Mouse (Mus musculus) G1E-ER4 (cell line): ENCODE data around the gene Hdc. TPM values are rescaled to one million over a fixed set of nuclear protein-coding genes. Genes with fewer than 3 reads are reported as not detected.

ENCODE experiments used
- GATA1 ChIP-seq: IDR thresholded peaks from one replicate; pipeline ENCODE4 v1.8.0; 2012; ENCODE audit warnings: low read length, inconsistent platforms
- polyA plus RNA-seq: library from polyadenylated mRNA; stranded (reverse); fragments of >175 nt; gene quantifications from 2 replicates; pipeline ENCODE4 v1.2.3, GENCODE M21; 2012

Gene Hdc
- polyA plus RNA-seq, 1 experiment, result 3.1 TPM

DNA sequence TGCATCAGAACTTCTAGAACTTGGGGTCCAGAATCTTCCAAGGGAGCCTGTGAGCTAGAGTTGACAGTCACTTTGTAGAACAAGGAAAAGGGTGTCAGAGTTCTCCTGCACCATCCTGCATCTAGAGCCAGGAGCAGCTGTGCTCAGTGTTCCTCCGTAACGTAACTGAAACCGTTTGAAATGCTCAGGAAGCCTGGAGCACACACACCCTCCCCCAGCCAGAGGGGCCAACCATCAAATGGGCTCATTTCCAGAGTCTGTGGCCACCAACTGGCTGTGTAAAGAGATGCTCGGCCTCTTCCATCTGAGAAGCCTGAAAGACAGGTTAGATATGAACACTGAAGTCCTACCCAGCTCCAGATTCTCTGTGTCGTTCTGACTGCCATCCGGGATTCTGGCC lies 35.1 kb downstream of the Hdc start:
- no peak for TF ChIP-seq GATA1

DNA sequence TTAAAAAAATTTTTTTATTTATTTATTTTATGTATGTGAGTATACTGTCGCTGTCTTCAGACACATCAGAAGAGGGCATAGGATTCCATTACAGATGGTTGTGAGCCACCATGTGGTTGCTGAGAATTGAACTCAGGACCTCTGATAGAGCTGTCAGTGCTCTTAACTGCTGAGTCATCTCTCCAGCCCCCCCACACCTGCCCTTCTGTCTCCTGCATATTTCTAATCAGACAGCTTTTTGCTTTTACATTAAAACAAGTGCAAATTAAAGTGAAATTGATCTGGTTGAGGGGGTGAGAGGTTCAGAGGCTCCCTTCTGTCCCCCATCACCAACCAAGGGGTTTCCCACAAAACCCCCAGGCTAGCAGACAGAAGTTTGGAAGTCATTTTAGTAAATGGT lies 39.8 kb downstream of the Hdc start:
- no peak for TF ChIP-seq GATA1

DNA sequence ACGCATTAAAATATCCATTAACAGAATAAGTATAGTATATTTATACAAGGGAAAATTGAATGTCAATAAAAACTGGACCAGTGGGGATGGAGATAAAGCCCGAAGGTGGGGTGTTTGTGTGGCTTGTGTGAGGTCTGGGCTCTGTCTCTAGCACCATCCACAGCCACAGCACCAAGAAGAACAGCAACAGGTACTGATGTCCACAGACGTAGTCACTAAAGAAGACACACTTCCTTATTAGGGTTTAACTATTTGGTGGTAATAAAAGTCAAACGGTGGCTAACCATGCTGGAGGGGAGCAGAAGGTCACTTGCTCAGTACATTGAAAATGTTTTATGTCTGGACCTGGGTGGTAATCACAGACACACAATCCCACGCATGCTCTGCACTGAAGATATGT lies 41.7 kb downstream of the Hdc start:
- no peak for TF ChIP-seq GATA1

DNA sequence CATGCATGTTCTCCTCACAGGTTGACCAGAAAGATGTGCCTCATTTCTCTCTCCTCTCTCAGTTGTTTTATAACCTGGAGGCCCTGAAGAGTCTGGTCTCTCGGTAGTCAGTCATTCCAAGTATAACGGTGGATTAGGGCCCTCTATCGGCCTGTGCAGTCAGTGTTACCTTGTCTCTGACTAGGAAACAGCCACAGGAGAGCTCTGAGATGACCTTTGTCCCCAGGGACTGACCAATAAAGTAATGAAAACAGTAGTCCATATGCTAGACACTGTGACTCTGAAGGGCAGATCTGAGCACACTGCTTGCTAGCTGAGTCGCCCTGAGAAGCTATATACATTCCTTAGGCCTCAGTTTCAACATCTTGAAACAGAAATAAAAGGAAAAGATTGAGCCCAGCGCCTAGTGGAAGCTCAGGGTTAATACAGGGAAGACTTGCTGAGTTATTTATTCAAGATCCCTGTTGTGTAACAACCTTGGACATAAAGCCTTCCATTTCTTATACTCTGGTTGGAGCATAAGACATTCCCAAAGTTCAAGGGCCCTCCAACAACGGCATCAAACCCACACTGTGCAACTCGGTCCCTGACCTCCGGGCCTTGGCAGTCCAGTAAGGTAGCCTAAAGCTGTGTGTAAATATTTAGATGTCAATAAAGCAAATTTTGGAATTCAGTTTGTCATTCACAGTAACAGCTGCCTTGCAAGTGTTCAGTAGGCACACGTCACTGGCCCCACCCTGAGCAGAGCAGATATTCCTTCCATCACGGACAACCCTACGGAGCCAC lies 43.5 kb downstream of the Hdc start:
- TF ChIP-seq GATA1, result no peak

DNA sequence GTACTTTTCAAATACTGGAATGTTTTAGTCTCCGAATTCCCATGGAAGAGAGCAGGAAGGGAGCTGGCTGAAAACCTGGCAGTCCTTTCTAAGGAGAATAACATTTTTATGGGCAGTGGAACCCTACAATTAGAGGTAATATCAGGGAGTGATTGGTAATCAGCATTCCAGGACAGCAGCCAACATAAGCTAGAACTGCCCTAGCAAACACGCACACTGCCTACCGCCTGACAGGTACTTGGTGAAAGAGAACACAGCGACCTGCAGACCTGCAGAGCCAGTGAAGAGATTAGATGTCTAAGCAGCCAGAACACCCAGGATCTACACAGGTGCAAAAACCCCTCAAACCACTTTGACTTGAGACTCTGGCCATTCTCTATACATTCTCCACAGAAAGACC lies 46.4 kb downstream of the Hdc start:
- TF ChIP-seq GATA1, result no peak

DNA sequence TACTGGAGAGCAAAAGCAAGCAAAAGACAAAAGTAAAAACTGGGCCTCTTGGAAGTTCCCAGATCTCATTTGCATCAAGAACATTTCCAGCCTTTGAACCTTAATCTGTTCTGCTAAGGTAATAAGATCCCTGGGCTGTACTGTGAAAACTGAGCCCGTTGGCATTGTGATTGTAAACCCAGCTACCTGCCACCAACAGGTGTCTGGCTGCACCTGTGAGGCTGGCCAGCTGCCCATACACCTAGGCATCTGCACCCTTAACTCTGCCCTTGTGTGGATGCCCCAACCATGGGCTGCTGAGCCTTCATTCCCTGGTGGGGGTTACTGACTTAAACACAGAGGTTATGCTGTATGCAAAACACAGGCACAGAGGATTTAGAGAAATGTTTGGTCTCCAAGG lies 46.9 kb downstream of the Hdc start:
- TF ChIP-seq GATA1, result no peak

DNA sequence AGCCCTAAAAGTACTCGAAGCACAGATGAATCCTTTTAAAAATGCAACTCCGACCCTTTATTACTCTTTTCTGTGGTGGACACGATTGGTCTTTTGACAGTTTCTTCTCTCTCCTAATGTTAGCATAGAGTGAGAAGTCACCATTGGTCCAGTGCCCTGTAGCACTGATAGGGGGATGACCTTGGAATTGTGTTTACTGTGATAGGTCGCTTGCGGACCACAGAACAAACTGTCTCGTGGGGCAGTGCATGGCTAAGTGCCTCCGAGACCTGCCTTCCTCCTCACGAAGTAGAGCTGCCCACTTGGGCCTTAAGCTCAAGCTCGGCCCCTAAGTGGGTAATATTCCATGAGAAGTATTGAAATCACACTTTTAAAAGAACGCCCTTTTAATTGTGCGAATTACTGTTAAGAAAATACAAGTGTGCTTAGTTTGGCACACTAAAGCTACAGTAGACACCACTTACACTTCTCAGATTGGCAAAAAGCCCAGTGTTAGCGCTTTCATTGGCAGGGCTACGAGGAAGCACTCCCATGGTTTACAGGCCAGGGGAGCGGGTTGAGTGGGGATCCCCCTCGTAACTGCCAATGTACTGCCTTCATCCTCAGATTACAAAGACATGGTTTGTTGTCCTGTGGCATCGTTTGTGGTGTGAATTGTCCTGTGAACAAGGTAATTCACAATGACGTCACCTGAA lies 55.5 kb downstream of the Hdc start:
- TF ChIP-seq GATA1, result no peak

DNA sequence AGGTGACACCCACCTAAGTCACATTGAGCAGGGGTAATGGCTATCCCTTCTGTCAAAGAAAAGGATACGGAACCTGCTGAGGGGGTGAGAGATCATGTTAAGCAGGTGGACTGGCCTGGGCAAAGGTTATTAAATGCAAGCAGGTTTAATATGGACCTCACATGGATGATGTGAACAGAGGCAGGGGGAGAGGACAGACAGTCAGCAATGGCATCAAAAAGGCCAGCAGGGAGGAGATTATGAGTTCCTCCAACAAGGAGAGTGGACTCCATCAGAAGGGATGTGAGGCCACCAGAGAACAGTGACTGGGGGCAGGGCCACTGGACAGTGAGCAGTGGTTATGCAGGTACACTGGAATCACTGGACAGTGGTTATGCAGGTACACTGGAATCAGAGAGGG lies 59.0 kb downstream of the Hdc start:
- no peak for TF ChIP-seq GATA1

DNA sequence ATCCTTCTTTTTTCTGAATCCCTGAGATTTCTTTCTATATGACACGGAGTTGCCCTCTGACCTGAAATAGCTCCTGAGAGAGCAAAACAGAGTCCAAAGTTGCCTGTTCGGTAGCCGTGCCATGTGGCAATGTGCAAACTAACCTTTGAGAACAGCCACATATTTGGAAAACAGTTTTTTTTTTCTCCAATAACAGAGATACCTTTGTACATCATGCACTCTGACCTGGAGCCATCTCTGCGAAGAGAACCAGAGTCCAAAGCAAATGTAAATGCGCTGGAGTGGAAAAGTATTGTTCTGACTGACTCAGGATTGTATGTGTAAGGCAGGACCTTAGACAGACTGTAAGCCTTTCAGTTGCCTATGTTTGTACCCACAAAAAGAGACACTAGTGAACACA lies 63.6 kb downstream of the Hdc start:
- TF ChIP-seq GATA1, result no peak

DNA sequence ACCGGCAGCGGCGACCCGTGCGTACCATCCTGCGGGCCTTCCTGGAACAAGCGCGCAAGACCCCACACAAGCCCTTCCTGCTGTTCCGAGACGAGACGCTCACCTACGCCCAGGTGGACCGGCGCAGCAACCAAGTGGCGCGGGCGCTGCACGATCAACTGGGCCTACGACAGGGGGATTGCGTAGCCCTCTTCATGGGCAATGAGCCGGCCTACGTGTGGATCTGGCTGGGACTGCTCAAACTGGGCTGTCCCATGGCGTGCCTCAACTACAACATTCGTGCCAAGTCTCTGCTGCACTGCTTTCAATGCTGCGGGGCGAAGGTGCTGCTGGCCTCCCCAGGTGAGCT lies 65.8 kb downstream of the Hdc start:
- no peak for TF ChIP-seq GATA1

DNA sequence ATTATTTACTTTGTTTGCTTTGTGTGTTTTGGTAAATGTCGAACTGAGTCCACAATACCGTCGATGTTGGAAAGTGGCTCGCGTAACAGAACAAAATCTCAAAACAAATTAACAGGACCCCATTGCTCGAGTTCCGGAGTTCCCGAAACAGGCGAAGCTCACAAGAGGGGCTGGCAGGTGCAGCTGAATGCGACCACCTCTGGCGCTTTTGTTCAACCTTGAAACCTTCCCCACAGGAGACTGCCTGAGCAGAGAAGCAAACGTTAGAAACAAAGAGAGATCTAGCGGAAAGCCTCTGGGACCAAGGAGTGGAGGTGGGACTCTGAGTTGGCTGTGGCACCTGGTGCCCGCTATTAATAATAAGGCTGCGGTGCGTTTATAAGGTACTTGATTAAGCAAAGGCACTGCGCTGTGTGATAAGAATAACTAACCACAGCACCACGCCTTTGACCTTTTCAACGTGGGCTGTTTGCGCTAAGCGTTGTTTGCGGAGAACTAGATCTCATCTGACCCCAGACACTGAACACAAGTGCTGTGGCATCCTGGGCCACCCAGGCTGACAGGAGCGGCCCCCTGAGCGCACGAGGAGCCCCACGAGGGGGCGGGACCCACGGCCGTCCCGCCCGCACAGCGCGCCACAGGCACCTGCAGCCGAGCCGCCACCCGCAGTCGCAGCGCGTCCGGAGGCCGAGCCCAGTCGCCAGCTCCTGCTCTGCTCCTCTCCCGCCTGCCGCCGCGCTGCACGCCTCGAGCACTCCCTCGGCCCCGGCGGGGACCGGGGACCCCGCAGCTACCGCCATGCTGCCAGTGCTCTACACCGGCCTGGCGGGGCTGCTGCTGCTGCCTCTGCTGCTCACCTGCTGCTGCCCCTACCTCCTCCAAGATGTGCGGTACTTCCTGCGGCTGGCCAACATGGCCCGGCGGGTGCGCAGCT lies 66.5 kb downstream of the Hdc start, which contains the start of gene Slc27a2:
Slc27a2 (plus strand) TSS at position 51 of the 934 bp plus-strand sequence.
- TF ChIP-seq GATA1, result no peak

DNA sequence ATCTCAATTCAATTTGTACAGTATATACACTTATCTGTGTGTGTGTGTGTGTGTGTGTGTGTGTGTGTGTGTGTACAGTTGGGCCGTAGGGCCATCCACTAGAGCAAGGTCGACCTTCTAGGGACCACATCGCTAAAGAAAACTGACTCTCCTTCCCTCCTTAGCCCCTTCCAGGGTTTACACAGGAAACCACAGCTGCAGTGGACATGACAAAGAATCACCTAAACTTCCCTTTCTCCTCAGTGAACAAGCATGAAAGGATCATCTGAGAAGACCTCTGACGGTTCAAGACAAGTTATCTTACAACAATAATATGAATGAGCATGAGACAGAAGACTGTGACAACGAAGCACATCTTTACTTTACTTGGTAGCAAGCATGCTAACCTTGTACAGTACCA lies 67.2 kb downstream of the Hdc start:
- no peak for TF ChIP-seq GATA1

DNA sequence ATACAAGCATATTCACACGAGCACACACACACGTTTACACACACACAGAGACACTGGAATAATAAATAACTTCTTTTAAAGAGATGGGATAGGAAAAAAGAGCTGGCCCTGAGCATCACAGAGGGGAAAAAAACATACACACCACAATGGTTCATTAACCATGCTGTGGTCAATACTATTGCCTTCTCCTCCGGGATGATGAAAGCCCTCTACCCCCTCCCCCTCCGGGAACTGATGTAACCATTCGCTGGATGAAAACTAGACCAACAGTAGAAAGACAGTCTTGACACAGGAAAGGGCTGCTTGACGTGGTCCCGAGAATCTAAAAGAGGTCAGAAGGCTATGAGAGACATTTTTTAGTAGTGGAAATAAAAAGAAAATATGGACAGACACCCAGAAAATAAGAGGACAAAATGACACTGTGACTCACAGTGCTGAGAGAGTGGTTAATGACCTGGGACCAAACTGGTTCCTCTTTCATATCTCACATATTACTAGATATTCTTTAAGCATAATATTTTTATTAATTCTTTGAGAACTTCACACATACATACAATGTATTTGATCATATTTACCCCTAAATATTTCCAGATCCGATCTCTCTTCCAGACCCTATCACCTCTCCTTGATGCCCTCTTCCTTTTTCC lies 67.7 kb downstream of the Hdc start:
- TF ChIP-seq GATA1, result no peak

DNA sequence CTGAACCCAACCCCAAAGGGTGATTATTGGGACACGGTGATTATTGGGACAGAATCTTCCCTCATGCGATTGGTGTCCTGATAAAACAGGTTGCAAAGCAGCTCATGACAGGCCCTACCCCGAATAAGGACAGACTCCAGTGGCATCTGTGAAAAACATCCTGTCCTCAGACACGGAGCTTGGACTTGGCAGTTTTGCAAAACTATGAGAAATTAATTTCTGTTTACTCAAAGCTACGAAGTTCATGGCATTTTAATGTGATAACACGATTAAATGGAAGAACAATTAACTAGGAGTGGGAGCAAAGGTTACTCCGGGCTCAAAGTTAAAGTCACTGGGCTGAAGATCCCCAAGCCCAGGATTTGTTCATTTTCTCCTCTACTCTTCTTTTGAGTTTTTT lies 69.4 kb downstream of the Hdc start:
- TF ChIP-seq GATA1, result no peak

DNA sequence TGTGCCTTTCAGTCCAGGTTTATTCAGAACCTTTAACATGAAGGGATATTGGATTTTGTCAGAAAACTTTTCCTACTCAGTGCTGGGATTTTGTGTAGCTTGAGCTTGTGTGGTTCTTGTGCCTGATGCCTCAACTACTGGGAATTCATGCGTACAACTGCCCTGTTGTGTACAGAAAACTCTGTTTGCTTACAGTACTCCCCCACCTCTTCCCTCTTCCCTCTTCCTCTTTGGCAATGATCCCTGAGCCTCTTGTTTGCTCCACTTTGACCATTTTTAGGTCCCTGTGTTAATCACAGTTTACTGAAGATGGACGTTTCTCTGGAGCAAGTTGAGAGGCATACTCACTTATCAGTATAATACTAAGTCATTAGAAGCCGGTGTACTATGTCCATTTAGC lies 72.7 kb downstream of the Hdc start:
- no peak for TF ChIP-seq GATA1

DNA sequence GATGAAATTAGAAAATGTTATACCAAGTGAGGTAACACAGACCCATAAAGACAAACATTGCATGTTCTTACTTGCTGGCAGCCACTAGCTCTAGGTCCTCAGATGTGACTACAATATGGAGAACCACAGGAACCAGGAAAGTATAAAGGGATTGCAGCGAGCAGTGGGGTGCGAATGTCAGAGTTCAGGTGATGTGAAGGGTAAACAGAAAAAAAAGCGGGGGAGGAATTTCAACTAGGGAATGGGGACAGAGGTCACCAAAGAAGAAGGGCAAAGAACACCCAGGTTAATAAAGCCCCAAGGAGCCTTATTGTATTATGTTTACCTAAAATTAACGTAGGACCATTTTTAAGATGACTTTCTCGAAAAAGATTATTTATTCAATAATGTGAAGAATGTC lies 73.8 kb downstream of the Hdc start:
- TF ChIP-seq GATA1, result no peak

Other genes with a start within 250 kb of the Hdc start
- gene Atp8b4, start 118.6 kb downstream of the Hdc start, polyA plus RNA-seq, result not detected in 2 replicates
- gene Slc27a2, start 66.9 kb downstream of the Hdc start, polyA plus RNA-seq, result not detected in 2 replicates
- 5.5 and 6.9 TPM in 2 replicates for gene Gabpb1, start 57.0 kb upstream of the Hdc start, polyA plus RNA-seq
- gene Usp8, start 88.0 kb upstream of the Hdc start, polyA plus RNA-seq, result 18.4 and 19.3 TPM in 2 replicates
- gene Usp50, start 164.2 kb upstream of the Hdc start, polyA plus RNA-seq, result 0.22 and 0.23 TPM in 2 replicates